Comparison of ENCODE assay signal across 21 mouse cellular contexts in genomic region chr1:183190456-183190855, GRCm38 (mm10). TPM values are rescaled to one million over a fixed set of nuclear protein-coding genes. Genes with fewer than 3 reads are reported as not detected.
DNase-seq lines count a peak whose midpoint lies in the region; ATAC-seq lines count a peak whose summit lies in the region.
"Had no signal": no experiment of that assay in that cellular context is flagged by ENCODE, and none has a peak within 500 bp of the region (broad histone marks: within the 10 kb centered on the region; RNA-seq: fewer than 3 reads in every experiment).

No protein-coding gene starts in this region.

- H3K27me3 ChIP-seq in midbrain, embryonic 11.5 days (ENCODE audit: control insufficient read depth, insufficient read depth, low read length) = no peaks in the 10 kb centered on the region
- H3K27me3 ChIP-seq in midbrain, embryonic 16.5 days (ENCODE audit: control insufficient read depth, insufficient read depth, low read depth, low read length) = no peaks in the 10 kb centered on the region
- no peaks in the 10 kb centered on the region for H3K27me3 ChIP-seq in embryonic facial prominence, embryonic 14.5 days (replicated peaks; ENCODE audit: control insufficient read depth, insufficient read depth, low read length)
- H3K27me3 ChIP-seq in limb, embryonic 15.5 days = no peaks in the 10 kb centered on the region
- H3K27me3 ChIP-seq: forebrain, embryonic 13.5 days; kidney, embryonic 15.5 days; lung, embryonic 15.5 days; Patski had no signal

- H3K9ac ChIP-seq in midbrain, embryonic 11.5 days (ENCODE audit: low read length) = no peak overlapping the region
- H3K9ac ChIP-seq in midbrain, embryonic 16.5 days (ENCODE audit: low read depth, low read length) = no peak overlapping the region
- H3K9ac ChIP-seq in embryonic facial prominence, embryonic 14.5 days (ENCODE audit: low read depth, low read length) = no peak overlapping the region
- no peak overlapping the region for H3K9ac ChIP-seq in limb, embryonic 15.5 days
- H3K9ac ChIP-seq: forebrain, embryonic 13.5 days; kidney, embryonic 15.5 days; lung, embryonic 15.5 days had no signal

- no peak overlapping the region for H3K4me2 ChIP-seq in midbrain, embryonic 11.5 days
- no peak overlapping the region for H3K4me2 ChIP-seq in midbrain, embryonic 16.5 days (ENCODE audit: low read length)
- H3K4me2 ChIP-seq in embryonic facial prominence, embryonic 14.5 days (ENCODE audit: low read depth, low read length) = peak overlapping the region; percentile 14
- H3K4me2 ChIP-seq in limb, embryonic 15.5 days = no peak overlapping the region
- H3K4me2 ChIP-seq: forebrain, embryonic 13.5 days; kidney, embryonic 15.5 days; liver, embryonic 11.5 days; lung, embryonic 15.5 days had no signal

- peak; percentile 41 for DNase-seq in embryo, embryonic 10 days (ENCODE audit: low spot score)
- DNase-seq in embryo, embryonic 9.5 days (ENCODE audit: extremely low spot score) = no peak
- peak; percentile 77 for DNase-seq in midbrain, embryonic 11.5 days (ENCODE audit: low spot score, missing footprints)
- peak; percentile 72 for DNase-seq in embryonic facial prominence, embryonic 14.5 days (ENCODE audit: low spot score)
- no peak for DNase-seq in retina, embryonic 14.5 days (ENCODE audit: low spot score)
- DNase-seq in lung, postnatal 4 days = no peak
- DNase-seq: adrenal gland, adult 8-10 months; cerebellum, adult 8-10 months; gastrocnemius, postnatal 14 days; heart, postnatal 36 days; thymus, postnatal 36 days had no signal

- no peaks in the 10 kb centered on the region for H3K4me1 ChIP-seq in midbrain, embryonic 11.5 days (ENCODE audit: control insufficient read depth, insufficient read depth, low read length)
- H3K4me1 ChIP-seq in midbrain, embryonic 16.5 days (ENCODE audit: control insufficient read depth, insufficient read depth, low read length) = peaks cover 18% of the 10 kb centered on the region
- H3K4me1 ChIP-seq in embryonic facial prominence, embryonic 14.5 days (ENCODE audit: control insufficient read depth, insufficient read depth, low read length) = peaks cover 80% of the 10 kb centered on the region
- H3K4me1 ChIP-seq in limb, embryonic 15.5 days = peaks cover 60% of the 10 kb centered on the region

- WGBS in midbrain, embryonic 11.5 days = 75% methylated on average over 9 of the region's 9 CpGs
- 61% methylated on average over 9 of the region's 9 CpGs for WGBS in midbrain, embryonic 16.5 days
- WGBS in embryonic facial prominence, embryonic 14.5 days = 21% methylated on average over 9 of the region's 9 CpGs
- WGBS in limb, embryonic 15.5 days = 40% methylated on average over 9 of the region's 9 CpGs

- no peak for ATAC-seq in midbrain, embryonic 11.5 days (ENCODE audit: low FRiP score)
- no peak for ATAC-seq in midbrain, embryonic 16.5 days
- ATAC-seq in embryonic facial prominence, embryonic 14.5 days (ENCODE audit: low read depth) = no peak
- ATAC-seq in limb, embryonic 15.5 days (ENCODE audit: insufficient number of reproducible peaks, low FRiP score, low TSS enrichment, low read depth) = no peak
- ATAC-seq: forebrain, embryonic 13.5 days; hindbrain, postnatal 0 days; intestine, postnatal 0 days; Patski had no signal

- H3K9me3 ChIP-seq in midbrain, embryonic 11.5 days (ENCODE audit: control insufficient read depth, low read length) = no peaks in the 10 kb centered on the region
- H3K9me3 ChIP-seq in midbrain, embryonic 16.5 days (replicated peaks; ENCODE audit: control insufficient read depth, low read length, poor library complexity, severe bottlenecking) = no peaks in the 10 kb centered on the region
- H3K9me3 ChIP-seq in embryonic facial prominence, embryonic 14.5 days (ENCODE audit: control insufficient read depth, low read length) = no peaks in the 10 kb centered on the region
- H3K9me3 ChIP-seq in limb, embryonic 15.5 days = no peaks in the 10 kb centered on the region
- H3K9me3 ChIP-seq: forebrain, embryonic 13.5 days; kidney, embryonic 15.5 days; lung, embryonic 15.5 days had no signal

- no peak overlapping the region for H3K4me3 ChIP-seq in midbrain, embryonic 11.5 days (ENCODE audit: low read depth, low read length)
- no peak overlapping the region for H3K4me3 ChIP-seq in midbrain, embryonic 16.5 days (ENCODE audit: low read depth, low read length)
- H3K4me3 ChIP-seq in embryonic facial prominence, embryonic 14.5 days (ENCODE audit: low read depth, low read length) = no peak overlapping the region
- no peak overlapping the region for H3K4me3 ChIP-seq in limb, embryonic 15.5 days
- H3K4me3 ChIP-seq: erythroblast, embryonic 14.5 days; forebrain, embryonic 13.5 days; kidney, embryonic 15.5 days; lung, embryonic 15.5 days had no signal

- no peak overlapping the region for H3K27ac ChIP-seq in midbrain, embryonic 11.5 days (ENCODE audit: low read depth, low read length)
- H3K27ac ChIP-seq in midbrain, embryonic 16.5 days (ENCODE audit: low read length) = no peak overlapping the region
- H3K27ac ChIP-seq in embryonic facial prominence, embryonic 14.5 days (replicated peaks; ENCODE audit: low read depth, low read length) = peak overlapping the region; percentile 46; the same call in 1 of the 2 replicates
- H3K27ac ChIP-seq in limb, embryonic 15.5 days = peak overlapping the region; percentile 79
- H3K27ac ChIP-seq: forebrain, embryonic 13.5 days; hindbrain, postnatal 0 days; lung, embryonic 15.5 days had no signal

- H3K36me3 ChIP-seq in midbrain, embryonic 11.5 days (ENCODE audit: control insufficient read depth, insufficient read depth, low read length) = no peaks in the 10 kb centered on the region
- H3K36me3 ChIP-seq in midbrain, embryonic 16.5 days (ENCODE audit: control insufficient read depth, insufficient read depth, low read length) = no peaks in the 10 kb centered on the region
- H3K36me3 ChIP-seq in embryonic facial prominence, embryonic 14.5 days (ENCODE audit: control insufficient read depth, insufficient read depth, low read length) = no peaks in the 10 kb centered on the region
- no peaks in the 10 kb centered on the region for H3K36me3 ChIP-seq in limb, embryonic 15.5 days
- H3K36me3 ChIP-seq: kidney, embryonic 15.5 days; lung, embryonic 15.5 days had no signal

RNA-seq across cellular contexts. Expression of gene Disp1, which starts 30.9 kb away (rescaled TPM):
- 8.8 and 9.3 TPM in 2 replicates for polyA plus RNA-seq in midbrain, embryonic 11.5 days (2014; fragmentation: Nextera tagmentation; extraction: Ambion mirVana)
- 7.6 and 10.3 TPM in 2 replicates for polyA plus RNA-seq in midbrain, embryonic 16.5 days (2015; fragmentation: Nextera tagmentation; extraction: Ambion mirVana)
- 17.9 and 21.7 TPM in 2 replicates for polyA plus RNA-seq in embryonic facial prominence, embryonic 14.5 days (2014; fragmentation: Nextera tagmentation; extraction: Ambion mirVana)
- polyA plus RNA-seq in limb, embryonic 15.5 days (2015; fragmentation: Nextera tagmentation; extraction: Ambion mirVana) = 30.3 and 34.8 TPM in 2 replicates

Comparison
In these comparisons a context has a peak if more than half of its experiments do, and no peak if none do; other contexts are left out.
1. DNase-seq: peak in embryo, embryonic 10 days (single experiment), midbrain, embryonic 11.5 days (single experiment) and embryonic facial prominence, embryonic 14.5 days (single experiment); none in embryo, embryonic 9.5 days (single experiment), retina, embryonic 14.5 days (single experiment) and lung, postnatal 4 days (0 of 2).
2. H3K27ac ChIP-seq: peak in embryonic facial prominence, embryonic 14.5 days (single experiment) and limb, embryonic 15.5 days (single experiment); none in midbrain, embryonic 11.5 days (single experiment) and midbrain, embryonic 16.5 days (single experiment).